Mouse (Mus musculus) liver, embryonic 14.5 days (tissue): Measurements from ENCODE around the gene Tex21. TPM values are rescaled to one million over a fixed set of nuclear protein-coding genes. Genes with fewer than 3 reads are reported as not detected.

Experiments
- ATAC-seq: fragments of 200-750 bp; cut with Nextera tagmentation; 2 replicates; pipeline ENCODE4 v1.8.0; 2017; ENCODE audit warnings: moderate number of reproducible peaks, mild to moderate bottlenecking, moderate library complexity; ENCODE audit not compliant: insufficient read depth
- DNase-seq, 3 experiments: peaks; one replicate each; pipeline ENCODE4 v3.0.0-alpha.2; 2012 to 2013; ENCODE audit warnings: low read depth in 3 of 3, low spot score in 3 of 3
- H3K27ac ChIP-seq: fragments of 300-500 bp; sonication (generic); 2 replicates; pipeline ENCODE4 v1.5.1; 2014; ENCODE audit warnings: moderate library complexity, mild to moderate bottlenecking, control low read depth, inconsistent platforms
- H3K27me3 ChIP-seq: fragments of 300-500 bp; sonication (generic); 2 replicates; pipeline ENCODE4 v1.6.1; 2014; ENCODE audit warnings: mild to moderate bottlenecking, low read length, moderate library complexity; ENCODE audit not compliant: control insufficient read depth, insufficient read depth
- H3K36me3 ChIP-seq: fragments of 300-500 bp; sonication (generic); replicated peaks from 2 replicates; pipeline ENCODE4 v1.6.1; 2014; ENCODE audit warnings: low read depth; ENCODE audit not compliant: control insufficient read depth, insufficient read depth
- H3K4me1 ChIP-seq, 2 experiments: fragments of 200-500 bp in 1 of 2; fragments of 300-500 bp in 1 of 2; sonication (generic) in 1 of 2; replicated peaks; 2 replicates each; pipeline ENCODE4 v1.6.1; 2012 to 2014; ENCODE audit warnings: antibody characterized with exemption in 1 of 2, inconsistent platforms in 1 of 2, low read length in 1 of 2; ENCODE audit not compliant: control insufficient read depth in 2 of 2, insufficient read depth in 2 of 2
- H3K4me2 ChIP-seq: fragments of 300-500 bp; sonication (generic); 2 replicates; pipeline ENCODE4 v1.6.1; 2014; ENCODE audit warnings: low read depth, mild to moderate bottlenecking, control low read depth, moderate library complexity
- H3K4me3 ChIP-seq, 2 experiments: fragments of 200-500 bp in 1 of 2; fragments of 300-500 bp in 1 of 2; sonication (generic) in 1 of 2; 2 replicates each; pipeline ENCODE4 v1.5.1; 2012 to 2014; ENCODE audit warnings: low read depth in 2 of 2, low read length in 2 of 2, mild to moderate bottlenecking in 2 of 2, control low read depth in 1 of 2, inconsistent platforms in 1 of 2, moderate library complexity in 1 of 2; ENCODE audit not compliant: insufficient read depth in 1 of 2
- H3K9ac ChIP-seq: fragments of 300-500 bp; sonication (generic); replicated peaks from 2 replicates; pipeline ENCODE4 v1.6.1; 2014; ENCODE audit warnings: mild to moderate bottlenecking, control low read depth, moderate library complexity
- H3K9me3 ChIP-seq: fragments of 300-500 bp; sonication (generic); 2 replicates; pipeline ENCODE4 v1.6.1; 2016; ENCODE audit warnings: low read length, mixed read lengths; ENCODE audit not compliant: control insufficient read depth
- CTCF ChIP-seq: IDR thresholded peaks from 2 replicates; pipeline ENCODE4 v1.5.1; 2016; ENCODE audit warnings: antibody characterized with exemption, low read depth, control low read depth
- EP300 ChIP-seq: IDR thresholded peaks from 2 replicates; pipeline ENCODE4 v1.6.1; 2016; ENCODE audit warnings: antibody characterized with exemption, low read depth
- WGBS: fragments of 180-500 bp; shearing (Covaris S2); extraction: QIAGEN DNeasy Blood & Tissue Kit; methylation state at CpG from one replicate; pipeline ENCODE4 v1.1.7; 2014; ENCODE audit not compliant: insufficient replicate concordance; 5-methylcytosine and 5-hydroxymethylcytosine counted together
- polyA plus RNA-seq, 2 experiments: library from polyadenylated mRNA; depleted of rRNA in 1 of 2; stranded (reverse) in 1 of 2; unstranded in 1 of 2; fragments of >200 nt; fragmentation: Nextera tagmentation in 1 of 2; extraction: Ambion mirVana in 1 of 2; gene quantifications; 2 replicates each; pipeline versions ENCODE4 v1.2.1 to v1.2.3; 2012 to 2014

The Tex21 gene
- polyA plus RNA-seq, 2 experiments, result 0.04 TPM; not detected in 1

- Histone ChIP-seq H3K9ac (no peak overlapping the region), H3K4me3 (no peak overlapping the region), H3K4me2 (peak overlapping the region; percentile 30), H3K27ac (peak overlapping the region; percentile 70), H3K4me1 (peaks cover 20 to 34% of the 10 kb centered on the region in 2 experiments), H3K27me3 (no peaks in the 10 kb centered on the region), H3K36me3 (no peaks in the 10 kb centered on the region), H3K9me3 (no peaks in the 10 kb centered on the region)
- 18% methylated on average over 5 of the region's 5 CpGs for WGBS
- TF ChIP-seq CTCF (no peak), EP300 (no peak)
- DNase-seq (no peak), ATAC-seq (peak; percentile 66)
Observed at GRCm38 (mm10) chr12:76241833-76242232, 4.7 kb downstream of the Tex21 start.

GRCm38 (mm10) chr12:76241084-76241483 lies 5.5 kb downstream of the Tex21 start:
- DNase-seq (peak; percentile 61 to 64 (median 62)), ATAC-seq (peak; percentile 68)
- Histone ChIP-seq H3K9me3 (no peaks in the 10 kb centered on the region), H3K27me3 (no peaks in the 10 kb centered on the region), H3K27ac (peak overlapping the region; percentile 70), H3K4me3 (no peak overlapping the region), H3K36me3 (no peaks in the 10 kb centered on the region), H3K4me1 (peaks cover 20 to 34% of the 10 kb centered on the region in 2 experiments), H3K9ac (no peak overlapping the region; the same call in 1 of the 2 replicates), H3K4me2 (peak overlapping the region; percentile 30)
- TF ChIP-seq EP300, result peak; percentile 85
- no peak for TF ChIP-seq CTCF
- WGBS, result 22% methylated on average over 3 of the region's 3 CpGs

- Histone ChIP-seq H3K4me1 (peaks cover 20 to 35% of the 10 kb centered on the region in 2 experiments), H3K4me2 (peak overlapping the region; percentile 30), H3K27ac (peak overlapping the region; percentile 70), H3K36me3 (no peaks in the 10 kb centered on the region), H3K9me3 (no peaks in the 10 kb centered on the region), H3K9ac (peak overlapping the region; percentile 11; the same call in 1 of the 2 replicates), H3K27me3 (no peaks in the 10 kb centered on the region), H3K4me3 (no peak overlapping the region)
- DNase-seq, result no peak
- peak; percentile 27; the same call in 1 of the 2 replicates for ATAC-seq
- TF ChIP-seq CTCF, result no peak
- no peak for TF ChIP-seq EP300
- WGBS, result 46% methylated on average over 3 of the region's 3 CpGs
Observed at GRCm38 (mm10) chr12:76240670-76241069, 5.9 kb downstream of the Tex21 start.

- WGBS, result 53% methylated on average over 7 of the region's 7 CpGs
- H3K9ac ChIP-seq, result 0 out of 2 replicates have a peak overlapping the region, but pooled peaks have one; percentile 6
- no peak overlapping the region for H3K4me3 ChIP-seq
Observed at GRCm38 (mm10) chr12:76239839-76240571, 6.5 kb downstream of the Tex21 start.

GRCm38 (mm10) chr12:76239145-76239838 lies 7.3 kb downstream of the Tex21 start:
- no peak for DNase-seq
- Histone ChIP-seq H3K4me2 (peak overlapping the region; percentile 47), H3K4me3 (no peak overlapping the region), H3K27ac (peak overlapping the region; percentile 44), H3K9me3 (no peaks in the 10 kb centered on the region), H3K4me1 (peaks cover 20 to 37% of the 10 kb centered on the region in 2 experiments), H3K27me3 (no peaks in the 10 kb centered on the region), H3K36me3 (no peaks in the 10 kb centered on the region), H3K9ac (no peak overlapping the region)
- 30% methylated on average over 10 of the region's 10 CpGs for WGBS
- no peak for ATAC-seq
- TF ChIP-seq EP300, result no peak
- no peak for TF ChIP-seq CTCF

More at GRCm38 (mm10) chr12:76239839-76240571, 6.5 kb downstream of the Tex21 start:
- Histone ChIP-seq H3K36me3 (no peaks in the 10 kb centered on the region), H3K27me3 (no peaks in the 10 kb centered on the region), H3K27ac (peak overlapping the region; percentile 70), H3K4me1 (peaks cover 20 to 37% of the 10 kb centered on the region in 2 experiments), H3K4me2 (peak overlapping the region; percentile 47), H3K9me3 (no peaks in the 10 kb centered on the region)
- ATAC-seq (no peak), DNase-seq (no peak)
- TF ChIP-seq EP300 (no peak), CTCF (no peak)
